Mouse (Mus musculus) right cerebral cortex, postnatal 10 days (tissue): ENCODE measurements around the gene Gsdmc4.
"Not testable (repeated sequence)": the region's sequence is repeated elsewhere in the genome, so short reads cannot be mapped to it uniquely, and the experiment has no call there.

Source experiments
- DNase-seq, 2 experiments: peaks; one replicate each; pipeline ENCODE4 v3.0.0; 2021; ENCODE audit warnings: low spot score in 2 of 2

Gsdmc4 gene

GRCm38 (mm10) chr15:63912197-63912596 is at the start of gene Gsdmc4:
TSS of gene Gsdmc4 (minus strand) at chr15:63912297.
- not testable (repeated sequence) for DNase-seq

GRCm38 (mm10) chr15:63960542-63960941 is 48.4 kb upstream of the Gsdmc4 start:
- DNase-seq = no peak

- no peak for DNase-seq
Measured at GRCm38 (mm10) chr15:63957553-63957952, 45.5 kb upstream of the Gsdmc4 start.

GRCm38 (mm10) chr15:63953256-63953655 is 41.2 kb upstream of the Gsdmc4 start:
- DNase-seq = no peak

GRCm38 (mm10) chr15:63941221-63941620 is 29.1 kb upstream of the Gsdmc4 start:
- DNase-seq = no peak

GRCm38 (mm10) chr15:63932656-63933055 is 20.6 kb upstream of the Gsdmc4 start:
- no peak for DNase-seq

GRCm38 (mm10) chr15:63931404-63931803 is 19.3 kb upstream of the Gsdmc4 start:
- no peak for DNase-seq

- DNase-seq = no peak
Measured at GRCm38 (mm10) chr15:63930107-63931041, 18.3 kb upstream of the Gsdmc4 start.

GRCm38 (mm10) chr15:63926201-63926600 is 14.1 kb upstream of the Gsdmc4 start:
- DNase-seq = peak in 1 of 2 experiments; percentile 37

- DNase-seq = no peak
Measured at GRCm38 (mm10) chr15:63924484-63924883, 12.4 kb upstream of the Gsdmc4 start.

- not testable (repeated sequence) for DNase-seq
Measured at GRCm38 (mm10) chr15:63921618-63922017, 9.5 kb upstream of the Gsdmc4 start.

- not testable (repeated sequence) for DNase-seq
Measured at GRCm38 (mm10) chr15:63919728-63920127, 7.6 kb upstream of the Gsdmc4 start.

GRCm38 (mm10) chr15:63916584-63916983 is 4.5 kb upstream of the Gsdmc4 start:
- not testable (repeated sequence) for DNase-seq

GRCm38 (mm10) chr15:63909896-63910295 is 2.2 kb downstream of the Gsdmc4 start:
- not testable (repeated sequence) for DNase-seq

GRCm38 (mm10) chr15:63895560-63896353 is 16.3 kb downstream of the Gsdmc4 start:
- peak in 1 of 2 experiments; percentile 27 for DNase-seq

- not testable (repeated sequence) for DNase-seq
Measured at GRCm38 (mm10) chr15:63888440-63888839, 23.7 kb downstream of the Gsdmc4 start.

- not testable (repeated sequence) for DNase-seq
Measured at GRCm38 (mm10) chr15:63887949-63888348, 24.1 kb downstream of the Gsdmc4 start.

GRCm38 (mm10) chr15:63878458-63878857 is 33.6 kb downstream of the Gsdmc4 start, which contains the start of gene Gsdmc3:
TSS of gene Gsdmc3 (minus strand) at chr15:63878558.
- DNase-seq = not testable (repeated sequence)

- not testable (repeated sequence) for DNase-seq
Measured at GRCm38 (mm10) chr15:63876160-63876559, 35.9 kb downstream of the Gsdmc4 start.

- DNase-seq = peak in 1 of 2 experiments; percentile 38
Measured at GRCm38 (mm10) chr15:63861965-63862364, 50.1 kb downstream of the Gsdmc4 start.
